Mouse (Mus musculus) stomach, embryonic 15.5 days (tissue): ENCODE measurements at regions not wholly inside any gene's neighbourhood (a gene's known extent, or its start where the extent isn't known, plus 50 kb on each side); places are given as distances from the start of the nearest gene placed in this dataset.
A peak's percentile ranks its signal among the peaks of the same experiment; 100 is the strongest.

Experiments
- ATAC-seq: fragments of 200-750 bp; cut with Nextera tagmentation; 2 replicates; pipeline ENCODE4 v1.8.0; 2017; ENCODE audit warnings: low read depth, moderate number of reproducible peaks, moderate TSS enrichment; ENCODE audit not compliant: insufficient read depth, low FRiP score
- H3K27ac ChIP-seq: fragments of 300-500 bp; sonication (generic); 2 replicates; pipeline ENCODE4 v1.5.1; 2015; ENCODE audit warnings: mild to moderate bottlenecking, inconsistent platforms
- H3K27me3 ChIP-seq: fragments of 300-500 bp; sonication (generic); replicated peaks from 2 replicates; pipeline ENCODE4 v1.6.1; 2015; ENCODE audit warnings: inconsistent platforms
- H3K36me3 ChIP-seq: fragments of 300-500 bp; sonication (generic); 2 replicates; pipeline ENCODE4 v1.6.1; 2015; ENCODE audit warnings: inconsistent platforms
- H3K4me1 ChIP-seq: fragments of 300-500 bp; sonication (generic); 2 replicates; pipeline ENCODE4 v1.6.1; 2015; ENCODE audit warnings: inconsistent platforms
- H3K4me2 ChIP-seq: fragments of 300-500 bp; sonication (generic); 2 replicates; pipeline ENCODE4 v1.6.1; 2015; ENCODE audit warnings: mild to moderate bottlenecking, inconsistent platforms
- H3K4me3 ChIP-seq: fragments of 300-500 bp; sonication (generic); replicated peaks from 2 replicates; pipeline ENCODE4 v1.5.1; 2015; ENCODE audit warnings: inconsistent platforms
- H3K9ac ChIP-seq: fragments of 300-500 bp; sonication (generic); 2 replicates; pipeline ENCODE4 v1.6.1; 2015; ENCODE audit warnings: inconsistent platforms
- H3K9me3 ChIP-seq: fragments of 300-500 bp; sonication (generic); 2 replicates; pipeline ENCODE4 v1.6.1; 2016; ENCODE audit warnings: inconsistent platforms
- WGBS: fragments of 180-500 bp; shearing (Covaris S2); methylation state at CpG from one replicate; pipeline ENCODE4 v1.1.7; 2015; 5-methylcytosine and 5-hydroxymethylcytosine counted together

DNA sequence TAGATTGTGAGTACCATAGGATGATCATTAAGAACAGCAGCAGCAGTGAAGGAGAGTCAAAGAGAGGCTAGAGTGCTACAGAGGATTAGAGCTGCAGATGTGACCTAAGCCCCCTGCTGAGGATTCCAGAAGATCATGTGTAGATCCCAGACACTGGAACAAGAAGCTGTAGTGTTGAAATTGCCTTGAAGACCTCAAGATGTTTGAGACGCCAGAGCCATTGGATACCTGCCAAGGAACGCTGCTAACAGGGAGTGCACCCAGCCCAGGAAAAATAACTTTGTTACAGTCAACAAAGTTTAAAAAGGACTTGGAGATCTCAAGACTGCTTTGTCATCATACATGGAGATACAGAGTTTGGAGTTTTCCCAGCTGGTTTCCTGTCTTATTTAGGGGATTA lies 955.0 kb upstream of the Pcdh10 start:
- Histone ChIP-seq H3K4me3 (no peak overlapping the region), H3K4me1 (no peaks in the 10 kb centered on the region), H3K27me3 (no peaks in the 10 kb centered on the region), H3K27ac (no peak overlapping the region), H3K9me3 (no peaks in the 10 kb centered on the region), H3K36me3 (no peaks in the 10 kb centered on the region), H3K4me2 (no peak overlapping the region), H3K9ac (no peak overlapping the region)
- WGBS: 28% methylated on average over 2 of the region's 2 CpGs
- ATAC-seq: peak; percentile 63

- no peak overlapping the region for H3K27ac ChIP-seq
- no peak for ATAC-seq
- 73% methylated on average over 3 of the region's 3 CpGs for WGBS
These were observed 910.1 kb upstream of the Pcdh10 start for GRCm38 (mm10) chr3:44468078-44468477.

More at GRCm38 (mm10) chr3:44468078-44468477, 910.1 kb upstream of the Pcdh10 start:
- no peak overlapping the region for H3K4me2 ChIP-seq
- H3K9me3 ChIP-seq: no peaks in the 10 kb centered on the region
- no peak overlapping the region for H3K4me3 ChIP-seq
- no peaks in the 10 kb centered on the region for H3K27me3 ChIP-seq
- no peaks in the 10 kb centered on the region for H3K36me3 ChIP-seq
- H3K4me1 ChIP-seq: no peaks in the 10 kb centered on the region
- no peak overlapping the region for H3K9ac ChIP-seq
